Mouse (Mus musculus): ENCODE results near the gene Olfr449. TPM values are rescaled to one million over a fixed set of nuclear protein-coding genes. Genes with fewer than 3 reads are reported as not detected.

The Olfr449 gene
- polyA plus RNA-seq, 1 experiment: not detected

GRCm38 (mm10) chr6:42869695-42870094, 35.5 kb downstream of the Olfr449 start:
- no peak for TF ChIP-seq CTCF (IDR thresholded peaks at IDR 0.05; ENCODE audit: extremely low read depth, insufficient read length, insufficient replicate concordance, low read depth, low read length)
- TF ChIP-seq POLR2A (IDR thresholded peaks at IDR 0.05; ENCODE audit: low read depth, low read length): no peak
- H3K36me3 ChIP-seq (ENCODE audit: control insufficient read depth, insufficient read depth, low read length): no peaks in the 10 kb centered on the region
- WGBS: 88% methylated on average over 3 of the region's 3 CpGs

GRCm38 (mm10) chr6:42876323-42876722, 42.1 kb downstream of the Olfr449 start:
- TF ChIP-seq CTCF (IDR thresholded peaks at IDR 0.05; ENCODE audit: extremely low read depth, insufficient read length, insufficient replicate concordance, low read depth, low read length) (no peak), POLR2A (IDR thresholded peaks at IDR 0.05; ENCODE audit: low read depth, low read length) (no peak)
- Histone ChIP-seq H3K27ac (ENCODE audit: insufficient read depth, low read depth, low read length) (no peak overlapping the region), H3K36me3 (ENCODE audit: control insufficient read depth, insufficient read depth, low read length) (no peaks in the 10 kb centered on the region), H3K27me3 (ENCODE audit: control insufficient read depth, insufficient read depth, low read length) (no peaks in the 10 kb centered on the region; the same call in 1 of the 2 replicates), H3K4me3 (ENCODE audit: low read depth, low read length) (no peak overlapping the region), H3K4me1 (ENCODE audit: control insufficient read depth, insufficient read depth, insufficient read length, low read length) (no peaks in the 10 kb centered on the region)

More at GRCm38 (mm10) chr6:42869695-42870094, 35.5 kb downstream of the Olfr449 start:
- H3K4me3 ChIP-seq (ENCODE audit: low read depth, low read length): no peak overlapping the region
- no peak overlapping the region for H3K27ac ChIP-seq (ENCODE audit: insufficient read depth, low read depth, low read length)
- H3K4me1 ChIP-seq (ENCODE audit: control insufficient read depth, insufficient read depth, insufficient read length, low read length): no peaks in the 10 kb centered on the region
- no peaks in the 10 kb centered on the region; the same call in 1 of the 2 replicates for H3K27me3 ChIP-seq (ENCODE audit: control insufficient read depth, insufficient read depth, low read length)

Other genes with a start within 250 kb of the Olfr449 start
- not detected in 2 replicates for gene Tcaf3, start 236.7 kb upstream of the Olfr449 start, polyA plus RNA-seq (2012; rRNA removed)
- gene Tcaf2, start 189.1 kb upstream of the Olfr449 start, polyA plus RNA-seq (2012; rRNA removed): 3.4 and 4.4 TPM in 2 replicates
- gene Tcaf1, start 124.3 kb upstream of the Olfr449 start, polyA plus RNA-seq (2012; rRNA removed): 2.2 and 2.9 TPM in 2 replicates
- gene Olfr453, start 95.0 kb upstream of the Olfr449 start, polyA plus RNA-seq (2012; rRNA removed): not detected in 2 replicates
- not detected in 2 replicates for gene Olfr38, start 78.0 kb upstream of the Olfr449 start, polyA plus RNA-seq (2012; rRNA removed)
- gene Olfr452, start 49.3 kb upstream of the Olfr449 start, polyA plus RNA-seq (2012; rRNA removed): not detected in 2 replicates
- not detected in 2 replicates for gene Olfr450, start 22.4 kb upstream of the Olfr449 start, polyA plus RNA-seq (2012; rRNA removed)
- gene Olfr448, start 56.1 kb downstream of the Olfr449 start, polyA plus RNA-seq (2012; rRNA removed): not detected in 2 replicates
- gene Olfr447, start 74.5 kb downstream of the Olfr449 start, polyA plus RNA-seq (2012; rRNA removed): not detected in 2 replicates
- not detected in 2 replicates for gene Olfr446, start 87.0 kb downstream of the Olfr449 start, polyA plus RNA-seq (2012; rRNA removed)
- gene Olfr444, start 114.7 kb downstream of the Olfr449 start, polyA plus RNA-seq (2012; rRNA removed): not detected in 2 replicates

Measured in small intestine, adult 2 months (tissue).